Mouse (Mus musculus): Measurements from ENCODE around the gene Ankrd61. TPM values are rescaled to one million over a fixed set of nuclear protein-coding genes. Genes with fewer than 3 reads are reported as not detected.

Gene Ankrd61
- polyA plus RNA-seq, 1 experiment from 2014 or later, result 0.31 TPM

DNA sequence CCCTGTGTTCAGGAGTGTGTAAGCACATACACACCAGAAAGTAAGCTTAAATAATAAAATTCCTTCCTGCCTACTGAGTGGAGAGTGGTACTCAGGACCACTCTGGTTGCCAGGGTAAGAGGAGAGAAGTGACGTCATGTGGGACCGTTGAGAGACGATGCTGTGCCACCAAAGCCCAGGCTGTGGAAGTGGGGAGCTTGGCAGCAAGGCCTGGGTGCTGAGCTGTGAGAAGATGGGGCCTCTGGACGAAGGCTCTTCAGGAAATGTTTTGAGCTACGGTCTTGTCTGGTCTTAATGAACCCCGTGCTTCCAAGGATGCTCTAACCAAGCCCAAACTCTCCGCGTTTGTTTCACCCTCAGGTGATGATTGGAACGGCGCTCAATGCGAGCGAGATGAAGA is 33.2 kb upstream of the Ankrd61 start:
- no peaks in the 10 kb centered on the region for H3K9me3 ChIP-seq (replicated peaks; ENCODE audit: control insufficient read depth, low read length)
- no peak overlapping the region for H3K9ac ChIP-seq (ENCODE audit: low read length)
- no peak for ATAC-seq (ENCODE audit: insufficient read depth, low FRiP score)
- H3K4me1 ChIP-seq (ENCODE audit: control insufficient read depth, insufficient read depth, low read length), result no peaks in the 10 kb centered on the region
- WGBS, result 96% methylated on average over 12 of the region's 12 CpGs
- H3K4me2 ChIP-seq (ENCODE audit: low read depth, low read length), result no peak overlapping the region
- no peak overlapping the region for H3K27ac ChIP-seq (ENCODE audit: low read length)
- no peak overlapping the region for H3K4me3 ChIP-seq (replicated peaks; ENCODE audit: low read length)
- H3K36me3 ChIP-seq (ENCODE audit: control insufficient read depth, insufficient read depth, low read length), result 0 out of 2 replicates have a peak, but pooled peaks cover 8% of the 10 kb centered on the region
- no peaks in the 10 kb centered on the region for H3K27me3 ChIP-seq (ENCODE audit: control insufficient read depth, insufficient read depth, low read length)

DNA sequence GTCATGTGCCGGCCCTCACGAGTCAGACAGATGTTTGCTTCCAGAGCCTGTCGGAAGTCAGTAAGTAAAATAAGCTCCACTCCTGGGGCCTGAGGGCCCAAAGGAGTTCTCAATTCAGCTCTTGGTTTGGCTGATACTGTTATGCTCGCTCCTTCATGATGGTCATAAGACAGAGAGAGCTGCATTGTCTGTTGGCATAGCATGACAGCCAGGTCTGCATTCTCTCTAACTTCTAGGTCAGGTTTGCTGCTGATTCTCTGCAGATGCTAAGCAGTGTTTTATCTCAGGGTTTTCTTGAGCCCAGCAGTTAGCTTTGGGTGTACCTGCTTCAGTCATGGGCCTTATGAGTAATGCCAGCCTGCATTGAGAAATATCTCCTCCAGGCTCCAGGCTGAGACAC is 31.8 kb upstream of the Ankrd61 start:
- WGBS, result 80% methylated on average over 4 of the region's 4 CpGs
- H3K9me3 ChIP-seq (replicated peaks; ENCODE audit: control insufficient read depth, low read length), result no peaks in the 10 kb centered on the region
- H3K9ac ChIP-seq (ENCODE audit: low read length), result no peak overlapping the region
- H3K4me2 ChIP-seq (ENCODE audit: low read depth, low read length), result no peak overlapping the region
- H3K4me1 ChIP-seq (ENCODE audit: control insufficient read depth, insufficient read depth, low read length), result no peaks in the 10 kb centered on the region
- no peak overlapping the region for H3K4me3 ChIP-seq (replicated peaks; ENCODE audit: low read length)
- ATAC-seq (ENCODE audit: insufficient read depth, low FRiP score), result no peak
- H3K27me3 ChIP-seq (ENCODE audit: control insufficient read depth, insufficient read depth, low read length), result no peaks in the 10 kb centered on the region
- H3K27ac ChIP-seq (ENCODE audit: low read length), result no peak overlapping the region
- H3K36me3 ChIP-seq (ENCODE audit: control insufficient read depth, insufficient read depth, low read length), result peaks cover 13% of the 10 kb centered on the region; the same call in 1 of the 2 replicates

DNA sequence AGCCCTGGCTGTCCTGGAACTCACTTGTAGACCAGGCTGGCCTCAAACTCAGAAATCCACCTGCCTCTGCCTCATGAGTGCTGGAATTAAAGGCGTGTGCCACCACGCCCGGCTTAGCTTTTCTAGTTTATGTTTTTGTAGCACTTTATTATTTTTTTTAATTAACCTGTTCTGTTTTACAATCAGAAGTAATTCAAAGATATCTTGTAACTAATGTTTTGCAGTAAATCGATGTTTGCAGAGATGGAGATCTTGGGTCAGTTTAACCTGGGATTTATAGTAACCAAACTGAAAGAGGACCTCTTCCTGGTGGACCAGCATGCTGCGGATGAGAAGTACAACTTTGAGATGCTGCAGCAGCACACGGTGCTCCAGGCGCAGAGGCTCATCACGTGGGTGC is 30.4 kb upstream of the Ankrd61 start, which contains the start of gene Gm42421:
Gene Gm42421 (plus strand): TSS at position 301 of the 400 bp plus-strand sequence.
- Histone ChIP-seq H3K27ac (ENCODE audit: low read length) (no peak within 1 kb of the TSS), H3K4me3 (replicated peaks; ENCODE audit: low read length) (no peak within 1 kb of the TSS), H3K9me3 (replicated peaks; ENCODE audit: control insufficient read depth, low read length) (no peaks in the 10 kb centered on the region), H3K36me3 (ENCODE audit: control insufficient read depth, insufficient read depth, low read length) (peaks cover 16% of the 10 kb centered on the region; the same call in 1 of the 2 replicates), H3K4me1 (ENCODE audit: control insufficient read depth, insufficient read depth, low read length) (no peaks in the 10 kb centered on the region), H3K9ac (ENCODE audit: low read length) (no peak within 1 kb of the TSS), H3K27me3 (ENCODE audit: control insufficient read depth, insufficient read depth, low read length) (no peaks in the 10 kb centered on the region), H3K4me2 (ENCODE audit: low read depth, low read length) (no peak within 1 kb of the TSS)
- ATAC-seq (ENCODE audit: insufficient read depth, low FRiP score), result no peak
- 94% methylated on average over 8 of the region's 8 CpGs for WGBS

DNA sequence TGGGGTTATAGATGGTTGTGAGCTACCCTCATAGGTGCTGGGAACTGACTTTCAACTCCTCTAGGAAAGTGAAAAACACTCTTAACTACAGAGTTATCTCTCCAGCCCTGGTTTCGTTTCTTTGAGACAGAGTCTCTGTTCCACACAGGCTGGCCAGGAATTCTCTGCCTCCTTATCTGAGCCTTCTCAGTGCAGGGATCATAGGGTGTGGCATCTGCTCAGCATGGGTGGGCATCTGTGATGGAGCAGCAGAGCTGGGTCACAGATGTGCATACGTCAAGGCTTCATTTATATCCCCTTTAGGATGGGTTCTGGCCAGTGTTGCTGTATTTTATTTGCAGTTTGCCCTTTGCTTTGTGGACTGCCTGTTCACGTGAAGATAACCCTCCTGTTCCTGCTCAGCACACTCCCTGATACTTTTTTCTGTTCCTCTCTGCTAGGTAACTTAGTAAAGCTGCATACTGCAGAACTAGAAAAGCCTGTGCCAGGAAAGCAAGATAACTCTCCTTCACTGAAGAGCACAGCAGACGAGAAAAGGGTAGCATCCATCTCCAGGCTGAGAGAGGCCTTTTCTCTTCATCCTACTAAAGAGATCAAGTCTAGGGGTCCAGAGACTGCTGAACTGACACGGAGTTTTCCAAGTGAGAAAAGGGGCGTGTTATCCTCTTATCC is 27.4 kb upstream of the Ankrd61 start:
- Histone ChIP-seq H3K4me2 (ENCODE audit: low read depth, low read length) (no peak overlapping the region), H3K27ac (ENCODE audit: low read length) (no peak overlapping the region), H3K4me3 (replicated peaks; ENCODE audit: low read length) (no peak overlapping the region), H3K27me3 (ENCODE audit: control insufficient read depth, insufficient read depth, low read length) (no peaks in the 10 kb centered on the region), H3K36me3 (ENCODE audit: control insufficient read depth, insufficient read depth, low read length) (peaks cover 12% of the 10 kb centered on the region; the same call in 1 of the 2 replicates), H3K4me1 (ENCODE audit: control insufficient read depth, insufficient read depth, low read length) (no peaks in the 10 kb centered on the region), H3K9me3 (replicated peaks; ENCODE audit: control insufficient read depth, low read length) (no peaks in the 10 kb centered on the region), H3K9ac (ENCODE audit: low read length) (no peak overlapping the region)
- ATAC-seq (ENCODE audit: insufficient read depth, low FRiP score), result no peak
- 87% methylated on average over 6 of the region's 6 CpGs for WGBS

DNA sequence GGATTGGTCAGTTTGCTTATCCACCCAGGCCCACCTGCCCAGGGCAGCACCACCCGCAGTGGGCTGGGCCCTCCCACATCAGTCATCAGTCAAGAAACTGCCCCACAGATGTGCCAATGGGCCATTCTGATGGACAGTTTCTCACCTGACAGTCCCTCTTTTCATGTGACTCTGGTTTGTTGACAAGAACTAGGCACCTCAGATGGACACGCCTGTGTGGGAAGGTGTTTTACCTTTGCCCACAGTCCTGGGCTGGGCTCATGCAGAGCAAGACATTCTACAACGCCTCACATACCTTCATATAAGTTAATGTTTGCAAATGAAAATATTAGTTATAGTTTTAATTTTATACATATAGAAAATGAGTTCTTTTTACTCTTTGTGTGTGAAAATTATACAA is 20.6 kb upstream of the Ankrd61 start:
- Histone ChIP-seq H3K36me3 (ENCODE audit: control insufficient read depth, insufficient read depth, low read length) (peaks cover 8% of the 10 kb centered on the region), H3K4me2 (ENCODE audit: low read depth, low read length) (no peak overlapping the region), H3K27me3 (ENCODE audit: control insufficient read depth, insufficient read depth, low read length) (no peaks in the 10 kb centered on the region), H3K9ac (ENCODE audit: low read length) (no peak overlapping the region), H3K4me3 (replicated peaks; ENCODE audit: low read length) (no peak overlapping the region), H3K9me3 (replicated peaks; ENCODE audit: control insufficient read depth, low read length) (no peaks in the 10 kb centered on the region), H3K4me1 (ENCODE audit: control insufficient read depth, insufficient read depth, low read length) (no peaks in the 10 kb centered on the region), H3K27ac (ENCODE audit: low read length) (no peak overlapping the region)
- WGBS, result 89% methylated on average over 3 of the region's 3 CpGs
- no peak for ATAC-seq (ENCODE audit: insufficient read depth, low FRiP score)

DNA sequence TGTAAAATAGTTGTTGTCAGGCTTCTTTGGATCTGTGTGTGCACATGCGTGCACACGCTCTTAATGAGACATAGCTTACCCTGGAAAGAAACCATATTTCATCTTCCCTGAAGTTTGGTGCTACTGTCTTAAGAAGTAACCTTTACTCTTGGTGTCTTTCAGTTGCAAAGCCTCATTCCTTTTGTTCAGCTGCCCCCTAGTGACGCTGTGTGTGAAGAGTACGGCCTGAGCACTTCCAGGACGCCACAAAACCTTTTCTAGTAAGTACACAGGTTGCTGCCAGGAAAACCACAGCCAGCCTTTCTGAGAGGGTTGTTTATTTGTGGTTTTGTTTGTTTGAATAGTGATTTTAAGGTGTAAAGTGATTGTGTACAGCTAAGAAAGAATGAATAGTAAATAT is 19.9 kb upstream of the Ankrd61 start:
- Histone ChIP-seq H3K4me1 (ENCODE audit: control insufficient read depth, insufficient read depth, low read length) (no peaks in the 10 kb centered on the region), H3K9ac (ENCODE audit: low read length) (no peak overlapping the region), H3K27ac (ENCODE audit: low read length) (no peak overlapping the region), H3K36me3 (ENCODE audit: control insufficient read depth, insufficient read depth, low read length) (peaks cover 8% of the 10 kb centered on the region), H3K9me3 (replicated peaks; ENCODE audit: control insufficient read depth, low read length) (no peaks in the 10 kb centered on the region), H3K27me3 (ENCODE audit: control insufficient read depth, insufficient read depth, low read length) (no peaks in the 10 kb centered on the region), H3K4me3 (replicated peaks; ENCODE audit: low read length) (no peak overlapping the region), H3K4me2 (ENCODE audit: low read depth, low read length) (no peak overlapping the region)
- no peak for ATAC-seq (ENCODE audit: insufficient read depth, low FRiP score)
- WGBS, result 38% methylated on average over 5 of the region's 5 CpGs

DNA sequence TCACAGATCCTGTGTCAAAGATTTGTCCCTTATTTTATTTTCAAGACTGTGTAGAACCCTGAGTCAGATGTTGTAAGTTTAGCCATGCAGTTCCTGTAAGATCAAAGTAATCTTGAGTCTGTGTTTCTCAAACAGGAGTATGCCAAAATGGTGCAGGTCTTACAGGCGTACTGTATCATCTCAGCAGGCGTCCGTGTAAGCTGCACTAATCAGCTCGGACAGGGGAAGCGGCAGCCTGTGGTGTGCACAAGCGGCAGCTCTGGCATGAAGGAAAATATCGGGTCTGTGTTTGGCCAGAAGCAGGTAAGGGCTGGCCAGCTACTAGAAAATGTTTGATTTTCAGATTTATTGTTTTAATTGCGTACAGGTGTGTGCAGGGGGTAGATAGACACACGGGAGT is 18.7 kb upstream of the Ankrd61 start:
- Histone ChIP-seq H3K9ac (ENCODE audit: low read length) (no peak overlapping the region), H3K4me3 (replicated peaks; ENCODE audit: low read length) (no peak overlapping the region), H3K4me2 (ENCODE audit: low read depth, low read length) (no peak overlapping the region), H3K4me1 (ENCODE audit: control insufficient read depth, insufficient read depth, low read length) (no peaks in the 10 kb centered on the region), H3K9me3 (replicated peaks; ENCODE audit: control insufficient read depth, low read length) (no peaks in the 10 kb centered on the region), H3K27me3 (ENCODE audit: control insufficient read depth, insufficient read depth, low read length) (no peaks in the 10 kb centered on the region), H3K36me3 (ENCODE audit: control insufficient read depth, insufficient read depth, low read length) (peaks cover 8% of the 10 kb centered on the region), H3K27ac (ENCODE audit: low read length) (no peak overlapping the region)
- WGBS, result 93% methylated on average over 9 of the region's 9 CpGs
- no peak for ATAC-seq (ENCODE audit: insufficient read depth, low FRiP score)

DNA sequence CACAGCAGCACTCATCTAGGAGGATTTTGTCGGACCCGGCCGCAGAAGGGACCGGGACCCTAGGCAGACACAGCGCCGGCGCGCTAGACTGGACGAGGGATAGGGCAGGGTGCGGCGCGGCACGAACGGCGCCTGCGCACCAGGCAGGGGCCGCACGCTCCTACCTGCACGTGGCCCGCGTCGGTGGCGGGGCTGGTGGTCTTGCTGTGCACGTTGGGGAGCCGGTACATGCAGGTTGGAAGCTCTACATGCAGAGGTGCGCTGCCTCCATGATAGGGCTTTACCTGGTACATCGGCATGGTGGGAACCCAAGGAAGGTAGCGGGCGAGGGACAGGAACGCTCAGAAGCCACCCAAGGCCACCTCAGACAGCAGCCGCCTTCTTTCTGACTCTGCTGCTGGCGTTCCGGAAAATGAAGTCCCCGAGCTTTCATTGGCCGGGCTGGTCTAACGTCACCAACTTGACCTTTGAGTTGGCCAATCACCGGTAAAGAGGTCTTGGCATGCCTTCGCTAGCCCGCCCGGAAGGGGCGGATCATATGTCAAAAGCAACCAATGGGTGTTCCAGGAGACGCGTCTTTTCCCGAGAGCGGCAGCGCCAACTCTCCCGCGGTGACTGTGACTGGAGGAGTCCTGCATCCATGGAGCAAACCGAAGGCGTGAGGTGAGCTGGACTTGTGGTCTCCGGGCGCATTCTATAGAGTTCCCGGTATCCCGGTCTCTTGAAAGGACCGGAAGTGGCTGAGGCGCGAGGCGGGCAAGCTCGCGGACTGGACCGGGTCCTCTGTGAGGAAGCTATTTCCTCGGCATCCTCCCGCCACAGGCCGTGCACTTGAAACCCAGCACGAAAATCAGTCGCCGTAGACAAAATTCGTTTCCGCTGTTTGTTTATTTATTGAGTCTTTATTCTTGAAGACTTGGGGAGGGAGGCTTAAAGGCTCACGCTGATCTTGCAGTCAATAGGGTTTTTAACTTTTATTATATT is 12.2 kb upstream of the Ankrd61 start, which contains the start of the genes Aimp2 and Pms2:
Gene Aimp2 (minus strand): TSS at position 431 of the 984 bp plus-strand sequence.
Gene Pms2 (plus strand): TSS at position 548 of the 984 bp plus-strand sequence.
- peak within 1 kb of the TSS; percentile 82 for H3K9ac ChIP-seq (ENCODE audit: low read length)
- H3K36me3 ChIP-seq (ENCODE audit: control insufficient read depth, insufficient read depth, low read length), result peaks cover 5% of the 10 kb centered on the region; the same call in 1 of the 2 replicates
- under 1% methylated on average over 70 of the region's 70 CpGs for WGBS
- peak within 1 kb of the TSS; percentile 77 for H3K4me2 ChIP-seq (ENCODE audit: low read depth, low read length)
- no peaks in the 10 kb centered on the region for H3K9me3 ChIP-seq (replicated peaks; ENCODE audit: control insufficient read depth, low read length)
- no peaks in the 10 kb centered on the region for H3K27me3 ChIP-seq (ENCODE audit: control insufficient read depth, insufficient read depth, low read length)
- H3K4me1 ChIP-seq (ENCODE audit: control insufficient read depth, insufficient read depth, low read length), result peaks cover 19% of the 10 kb centered on the region
- H3K4me3 ChIP-seq (replicated peaks; ENCODE audit: low read length), result peak within 1 kb of the TSS; percentile 83
- peak within 1 kb of the TSS; percentile 85 for H3K27ac ChIP-seq (ENCODE audit: low read length)
- peak; percentile 99 for ATAC-seq (ENCODE audit: insufficient read depth, low FRiP score)

DNA sequence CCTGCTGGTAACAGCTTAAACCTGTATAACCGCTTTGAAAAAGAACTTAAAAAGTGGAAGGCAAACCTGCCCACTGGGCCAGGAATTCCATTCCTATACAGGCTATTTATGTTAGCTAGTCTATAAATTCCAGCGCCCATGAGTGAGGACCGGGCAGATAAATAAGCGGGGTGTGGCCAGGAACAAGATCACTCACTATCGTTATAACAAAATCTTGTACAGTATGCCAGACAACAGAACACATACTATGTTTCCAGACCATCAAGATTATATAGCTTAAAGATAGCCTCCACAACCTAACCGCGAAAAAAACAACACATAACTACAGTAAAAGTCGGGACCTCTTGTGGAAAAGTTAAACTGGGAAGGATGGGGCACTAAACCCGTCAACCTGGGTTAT is 11.4 kb upstream of the Ankrd61 start:
- Histone ChIP-seq H3K9ac (ENCODE audit: low read length) (peak overlapping the region; percentile 82), H3K27ac (ENCODE audit: low read length) (peak overlapping the region; percentile 85), H3K36me3 (ENCODE audit: control insufficient read depth, insufficient read depth, low read length) (peaks cover 13% of the 10 kb centered on the region), H3K9me3 (replicated peaks; ENCODE audit: control insufficient read depth, low read length) (no peaks in the 10 kb centered on the region), H3K27me3 (ENCODE audit: control insufficient read depth, insufficient read depth, low read length) (no peaks in the 10 kb centered on the region), H3K4me1 (ENCODE audit: control insufficient read depth, insufficient read depth, low read length) (peaks cover 19% of the 10 kb centered on the region), H3K4me3 (replicated peaks; ENCODE audit: low read length) (peak overlapping the region; percentile 83), H3K4me2 (ENCODE audit: low read depth, low read length) (peak overlapping the region; percentile 71)
- ATAC-seq (ENCODE audit: insufficient read depth, low FRiP score), result no peak
- under 1% methylated on average over 9 of the region's 9 CpGs for WGBS

Data from stomach, embryonic 16.5 days (tissue).